Mouse (Mus musculus) adrenal gland, postnatal 10 days (tissue): ENCODE results near the gene Mlf1. TPM values are rescaled to one million over a fixed set of nuclear protein-coding genes. Genes with fewer than 3 reads are reported as not detected.

Experiments used
- DNase-seq: peaks from one replicate; pipeline ENCODE4 v3.0.0; 2021; ENCODE audit warnings: mixed read lengths
- long read RNA-seq, 2 experiments: library from polyadenylated mRNA; stranded (forward); transcript quantifications; one replicate each; pipeline ENCODE4 v2.0.0; 2021
- total RNA-seq, 2 experiments: library from RNA; stranded (reverse); gene quantifications; 2 replicates each; pipeline ENCODE4 v1.2.3; 2021

Mlf1 gene
- total RNA-seq: 10 to 100 TPM; 13.6 to 55.4 TPM
- long read RNA-seq, experiment 1, transcript Mlf1-202 (7 exons, 1,114 nt): minor isoform, 7 of 21 reads
- long read RNA-seq, experiment 1, transcript Mlf1-201 (8 exons, 1,113 nt): major isoform, 13 of 21 reads
- long read RNA-seq, experiment 1, partial matches to known transcripts: 1 of 21 reads
- long read RNA-seq, experiment 1, other reads (novel, unspliced or antisense): 0 of 21 reads
- long read RNA-seq, experiment 2, transcript Mlf1-201 (8 exons, 1,113 nt): major isoform, 9 of 13 reads
- long read RNA-seq, experiment 2, partial matches to known transcripts: 0 of 13 reads
- long read RNA-seq, experiment 2, other reads (novel, unspliced or antisense): 0 of 13 reads

GRCm38 (mm10) chr3:67373872-67374271 lies at the start of gene Mlf1:
Gene Mlf1 (plus strand): TSS chr3:67374097.
- DNase-seq: peak; percentile 95

GRCm38 (mm10) chr3:67339558-67339957 lies 34.3 kb upstream of the Mlf1 start:
- no peak for DNase-seq

GRCm38 (mm10) chr3:67340921-67341320 lies 33.0 kb upstream of the Mlf1 start:
- no peak for DNase-seq

- no peak for DNase-seq
These were observed 30.8 kb upstream of the Mlf1 start for GRCm38 (mm10) chr3:67343004-67343662.

GRCm38 (mm10) chr3:67344599-67344998 lies 29.3 kb upstream of the Mlf1 start:
- DNase-seq: peak; percentile 69

- no peak for DNase-seq
These were observed 27.2 kb upstream of the Mlf1 start for GRCm38 (mm10) chr3:67346674-67347073.

GRCm38 (mm10) chr3:67351406-67352127 lies 22.3 kb upstream of the Mlf1 start:
- DNase-seq: no peak

- peak; percentile 61 for DNase-seq
These were observed 21.7 kb upstream of the Mlf1 start for GRCm38 (mm10) chr3:67352128-67352762.

GRCm38 (mm10) chr3:67352763-67353149 lies 21.1 kb upstream of the Mlf1 start:
- no peak for DNase-seq

- DNase-seq: no peak
These were observed 15.5 kb upstream of the Mlf1 start for GRCm38 (mm10) chr3:67358376-67358775.

- no peak for DNase-seq
These were observed 7.6 kb upstream of the Mlf1 start for GRCm38 (mm10) chr3:67366087-67366892.

- peak; percentile 69 for DNase-seq
These were observed 6.4 kb upstream of the Mlf1 start for GRCm38 (mm10) chr3:67367481-67367880.

- DNase-seq: no peak
These were observed 4.4 kb upstream of the Mlf1 start for GRCm38 (mm10) chr3:67369407-67370079.

- DNase-seq: no peak
These were observed 1.7 kb upstream of the Mlf1 start for GRCm38 (mm10) chr3:67372194-67372593.

- DNase-seq: peak; percentile 40
These were observed 1.1 kb upstream of the Mlf1 start for GRCm38 (mm10) chr3:67372781-67373180.

GRCm38 (mm10) chr3:67374360-67374778 lies 472 bp downstream of the Mlf1 start:
- no peak for DNase-seq

GRCm38 (mm10) chr3:67375063-67375462 lies 1.2 kb downstream of the Mlf1 start, which contains the start of gene Gm17402:
Gene Gm17402 (minus strand): TSS chr3:67375163.
- DNase-seq: no peak

GRCm38 (mm10) chr3:67378215-67378614 lies 4.3 kb downstream of the Mlf1 start:
- DNase-seq: no peak

- DNase-seq: no peak
These were observed 55.6 kb downstream of the Mlf1 start for GRCm38 (mm10) chr3:67429338-67429998.

GRCm38 (mm10) chr3:67429999-67430380 lies 56.1 kb downstream of the Mlf1 start, which contains the start of gene Gfm1:
Gene Gfm1 (plus strand): TSS chr3:67430096.
- DNase-seq: peak; percentile 93
